Mouse (Mus musculus): ENCODE data around the gene Evx1. TPM values are rescaled to one million over a fixed set of nuclear protein-coding genes. Genes with fewer than 3 reads are reported as not detected.

Gene Evx1
- total RNA-seq, 2 experiments from 2014 or later = not detected

GRCm38 (mm10) chr6:52281084-52281483 lies 32.2 kb upstream of the Evx1 start:
- no peak for DNase-seq (ENCODE audit: low spot score)
- intact Hi-C loops (cut with DNase I) = no loop called here

- intact Hi-C loops (cut with DNase I) = no loop called here
- no peak for DNase-seq (ENCODE audit: low spot score)
These were observed 29.4 kb upstream of the Evx1 start for GRCm38 (mm10) chr6:52283896-52284295.

GRCm38 (mm10) chr6:52290186-52290585 lies 23.1 kb upstream of the Evx1 start:
- no peak for DNase-seq (ENCODE audit: low spot score)
- intact Hi-C loops (cut with DNase I) = no loop called here

- intact Hi-C loops (cut with DNase I) = no loop called here
- no peak for DNase-seq (ENCODE audit: low spot score)
These were observed 22.1 kb upstream of the Evx1 start for GRCm38 (mm10) chr6:52291021-52291860.

- DNase-seq (ENCODE audit: low spot score) = no peak
- intact Hi-C loops (cut with DNase I) = no loop called here
These were observed 21.0 kb upstream of the Evx1 start for GRCm38 (mm10) chr6:52292328-52292727.

GRCm38 (mm10) chr6:52294616-52295015 lies 18.7 kb upstream of the Evx1 start:
- no peak for DNase-seq (ENCODE audit: low spot score)
- intact Hi-C loops (cut with DNase I) = no loop called here

- DNase-seq (ENCODE audit: low spot score) = no peak
- intact Hi-C loops (cut with DNase I) = no loop called here
These were observed 14.8 kb upstream of the Evx1 start for GRCm38 (mm10) chr6:52298511-52298910.

- intact Hi-C loops (cut with DNase I) = no loop called here
- no peak for DNase-seq (ENCODE audit: low spot score)
These were observed 12.5 kb upstream of the Evx1 start for GRCm38 (mm10) chr6:52300806-52301205.

- no peak for DNase-seq (ENCODE audit: low spot score)
- intact Hi-C loops (cut with DNase I) = no loop called here
These were observed 9.9 kb upstream of the Evx1 start for GRCm38 (mm10) chr6:52303426-52303825.

GRCm38 (mm10) chr6:52305877-52306389 lies 7.4 kb upstream of the Evx1 start:
- intact Hi-C loops (cut with DNase I) = loop anchor here (1.0 to 5.0 kb wide), 3 partner anchors 270 to 532 kb away; no protein-coding TSS in a partner anchor
- peak; percentile 42 for DNase-seq (ENCODE audit: low spot score)

- intact Hi-C loops (cut with DNase I) = loop anchor here (5.0 to 10.0 kb wide), 3 partner anchors 45 to 1127 kb away; partner anchors contain the start of gene Hoxa13
- DNase-seq (ENCODE audit: low spot score) = no peak
These were observed 3.5 kb upstream of the Evx1 start for GRCm38 (mm10) chr6:52309766-52310165.

- no peak for DNase-seq (ENCODE audit: low spot score)
- intact Hi-C loops (cut with DNase I) = loop anchor here (5.0 to 10.0 kb wide), 2 partner anchors 46 to 1128 kb away; partner anchors contain the start of gene Hoxa13
These were observed 2.9 kb upstream of the Evx1 start for GRCm38 (mm10) chr6:52310366-52310765.

- intact Hi-C loops (cut with DNase I) = loop anchor here (5.0 to 10.0 kb wide), 2 partner anchors 47 to 1130 kb away; partner anchors contain the start of gene Hoxa13
- DNase-seq (ENCODE audit: low spot score) = no peak
These were observed 1.4 kb upstream of the Evx1 start for GRCm38 (mm10) chr6:52311661-52312557.

GRCm38 (mm10) chr6:52312558-52312915 lies 761 bp upstream of the Evx1 start:
- DNase-seq (ENCODE audit: low spot score) = no peak
- intact Hi-C loops (cut with DNase I) = loop anchor here (5.0 to 10.0 kb wide), 2 partner anchors 48 to 1130 kb away; partner anchors contain the start of gene Hoxa13

- no peak for DNase-seq (ENCODE audit: low spot score)
- intact Hi-C loops (cut with DNase I) = loop anchor here (5.0 to 10.0 kb wide), 2 partner anchors 50 to 1132 kb away; partner anchors contain the start of gene Hoxa13
These were observed 1.2 kb downstream of the Evx1 start for GRCm38 (mm10) chr6:52314304-52315100.

- intact Hi-C loops (cut with DNase I) = loop anchor here (10.0 kb wide), 1 partner anchor 51 kb away; the partner anchor contains the start of gene Hoxa13
These were observed 2.4 kb downstream of the Evx1 start for GRCm38 (mm10) chr6:52315441-52316412.

GRCm38 (mm10) chr6:52316413-52317184 lies 3.3 kb downstream of the Evx1 start:
- no peak for DNase-seq (ENCODE audit: low spot score)
- intact Hi-C loops (cut with DNase I) = loop anchor here (10.0 kb wide), 1 partner anchor 52 kb away; the partner anchor contains the start of gene Hoxa13

More at GRCm38 (mm10) chr6:52315441-52316412, 2.4 kb downstream of the Evx1 start:
- no peak for DNase-seq (ENCODE audit: low spot score)
